21 mouse cellular contexts compared by ENCODE assay signal in genomic region chr11:72130905-72131304, GRCm38 (mm10). TPM values are rescaled to one million over a fixed set of nuclear protein-coding genes. Genes with fewer than 3 reads are reported as not detected.
DNase-seq lines count a peak whose midpoint lies in the region; ATAC-seq and TF ChIP-seq lines count a peak whose summit lies in the region.
"Had no signal": no experiment of that assay in that cellular context is flagged by ENCODE, and none has a peak within 500 bp of the region (broad histone marks: within the 10 kb centered on the region; RNA-seq: fewer than 3 reads in every experiment).

No protein-coding gene starts in this region.

- peak overlapping the region; percentile 89; the same call in 1 of the 2 replicates for H3K27ac ChIP-seq in heart, embryonic 13.5 days (replicated peaks)
- H3K27ac ChIP-seq in kidney, adult 2 months (ENCODE audit: insufficient read depth, low read depth, low read length), result peak overlapping the region; percentile 43; the same call in 1 of the 2 replicates
- no peak overlapping the region for H3K27ac ChIP-seq in kidney, embryonic 16.5 days (ENCODE audit: low read length)
- H3K27ac ChIP-seq in stomach, embryonic 16.5 days (ENCODE audit: low read length), result 0 out of 2 replicates have a peak overlapping the region, but pooled peaks have one; percentile 56
- H3K27ac ChIP-seq in stomach, postnatal 0 days (replicated peaks), result no peak overlapping the region; the same call in 1 of the 2 replicates
- H3K27ac ChIP-seq: embryonic facial prominence, embryonic 12.5 days; limb, embryonic 10.5 days; limb, embryonic 15.5 days; liver, embryonic 13.5 days; macrophage; midbrain, embryonic 13.5 days; neural tube, embryonic 13.5 days had no signal

- ATAC-seq in heart, embryonic 13.5 days (ENCODE audit: extremely low read depth, insufficient number of reproducible peaks, low FRiP score, low TSS enrichment), result no peak
- ATAC-seq in kidney, embryonic 16.5 days (ENCODE audit: low FRiP score, low TSS enrichment), result no peak
- ATAC-seq in stomach, embryonic 16.5 days (ENCODE audit: insufficient read depth, low FRiP score), result no peak
- ATAC-seq in stomach, postnatal 0 days (ENCODE audit: low FRiP score, low TSS enrichment), result no peak
- ATAC-seq: activated CD4-positive, CD25-positive, alpha-beta regulatory T cell, adult 4 months; hindbrain, embryonic 16.5 days; midbrain, embryonic 13.5 days had no signal

- peak overlapping the region; percentile 52; the same call in 1 of the 2 replicates for H3K9ac ChIP-seq in heart, embryonic 13.5 days
- H3K9ac ChIP-seq in kidney, embryonic 16.5 days (replicated peaks; ENCODE audit: low read length), result no peak overlapping the region
- no peak overlapping the region for H3K9ac ChIP-seq in stomach, embryonic 16.5 days (ENCODE audit: low read length)
- H3K9ac ChIP-seq in stomach, postnatal 0 days (ENCODE audit: low read length), result no peak overlapping the region
- H3K9ac ChIP-seq: embryonic facial prominence, embryonic 12.5 days; limb, embryonic 15.5 days; liver, embryonic 13.5 days; midbrain, embryonic 13.5 days; neural tube, embryonic 13.5 days had no signal

- TF ChIP-seq EP300 in stomach, postnatal 0 days (optimal IDR thresholded peaks at IDR 0.05), result no peak

- peaks cover 50% of the 10 kb centered on the region for H3K4me1 ChIP-seq in heart, embryonic 13.5 days
- H3K4me1 ChIP-seq in kidney, adult 2 months (ENCODE audit: control insufficient read depth, insufficient read depth, low read length), result peaks cover 3% of the 10 kb centered on the region; the same call in 1 of the 2 replicates
- H3K4me1 ChIP-seq in kidney, embryonic 16.5 days (ENCODE audit: insufficient read depth, low read length), result peaks cover 18% of the 10 kb centered on the region
- peaks cover 32% of the 10 kb centered on the region for H3K4me1 ChIP-seq in stomach, embryonic 16.5 days (ENCODE audit: control insufficient read depth, insufficient read depth, low read length)
- peaks cover 17% of the 10 kb centered on the region for H3K4me1 ChIP-seq in stomach, postnatal 0 days (replicated peaks; ENCODE audit: control insufficient read depth, insufficient read depth)
- H3K4me1 ChIP-seq: liver, embryonic 13.5 days had no signal

- H3K4me2 ChIP-seq in heart, embryonic 13.5 days, result no peak overlapping the region
- H3K4me2 ChIP-seq in kidney, embryonic 16.5 days (replicated peaks; ENCODE audit: low read depth, low read length), result no peak overlapping the region
- H3K4me2 ChIP-seq in stomach, embryonic 16.5 days (ENCODE audit: low read depth, low read length), result no peak overlapping the region
- no peak overlapping the region for H3K4me2 ChIP-seq in stomach, postnatal 0 days (replicated peaks; ENCODE audit: low read depth)
- H3K4me2 ChIP-seq: limb, embryonic 15.5 days; midbrain, embryonic 13.5 days; neural tube, embryonic 13.5 days had no signal

- no peak for TF ChIP-seq POLR2A in kidney, adult 2 months (IDR thresholded peaks at IDR 0.05; ENCODE audit: low read depth, low read length)

- H3K27me3 ChIP-seq in heart, embryonic 13.5 days (replicated peaks), result peaks cover 33% of the 10 kb centered on the region
- H3K27me3 ChIP-seq in kidney, adult 2 months (replicated peaks; ENCODE audit: control insufficient read depth, insufficient read depth, low read length), result no peaks in the 10 kb centered on the region
- H3K27me3 ChIP-seq in kidney, embryonic 16.5 days (ENCODE audit: insufficient read depth, low read length), result peaks cover 32% of the 10 kb centered on the region
- peaks cover 14% of the 10 kb centered on the region for H3K27me3 ChIP-seq in stomach, embryonic 16.5 days (ENCODE audit: control insufficient read depth, insufficient read depth, low read length)
- H3K27me3 ChIP-seq in stomach, postnatal 0 days (ENCODE audit: control insufficient read depth, insufficient read depth, low read length), result no peaks in the 10 kb centered on the region

- TF ChIP-seq CTCF in kidney, adult 2 months (conservative IDR thresholded peaks at IDR 0.05; ENCODE audit: insufficient read depth, insufficient read length, low read depth, low read length), result no peak
- TF ChIP-seq CTCF in stomach, postnatal 0 days (IDR thresholded peaks at IDR 0.05; ENCODE audit: low read depth), result no peak

- DNase-seq in cerebellum, adult 9-10 months, result peak; percentile 58
- no peak for DNase-seq in cerebellum, postnatal 25 days
- no peak for DNase-seq in heart, postnatal 4 days
- DNase-seq in kidney, adult 2 months, result no peak
- no peak for DNase-seq in stomach, postnatal 0 days (ENCODE audit: low spot score)
- DNase-seq: embryo, embryonic 11 days; gastrocnemius, postnatal 25 days; liver, embryonic 13.5 days; lung, adult 18-20 months had no signal

- 83% methylated on average over 3 of the region's 3 CpGs for WGBS in heart, embryonic 13.5 days
- WGBS in kidney, adult 2 months, result 81% methylated on average over 3 of the region's 3 CpGs
- 86% methylated on average over 3 of the region's 3 CpGs for WGBS in kidney, embryonic 16.5 days
- 83% methylated on average over 3 of the region's 3 CpGs for WGBS in stomach, embryonic 16.5 days
- 68% methylated on average over 3 of the region's 3 CpGs for WGBS in stomach, postnatal 0 days

- no peaks in the 10 kb centered on the region for H3K9me3 ChIP-seq in heart, embryonic 13.5 days
- H3K9me3 ChIP-seq in kidney, embryonic 16.5 days (ENCODE audit: low read length), result no peaks in the 10 kb centered on the region
- H3K9me3 ChIP-seq in stomach, embryonic 16.5 days (replicated peaks; ENCODE audit: control insufficient read depth, low read length), result no peaks in the 10 kb centered on the region
- H3K9me3 ChIP-seq in stomach, postnatal 0 days (ENCODE audit: control insufficient read depth, low read length), result no peaks in the 10 kb centered on the region
- H3K9me3 ChIP-seq: embryonic facial prominence, embryonic 12.5 days; limb, embryonic 10.5 days; limb, embryonic 15.5 days; liver, embryonic 13.5 days; midbrain, embryonic 13.5 days; neural tube, embryonic 13.5 days had no signal

- H3K36me3 ChIP-seq in heart, embryonic 13.5 days, result no peaks in the 10 kb centered on the region
- no peaks in the 10 kb centered on the region for H3K36me3 ChIP-seq in kidney, adult 2 months (ENCODE audit: control insufficient read depth, insufficient read depth, low read length)
- no peaks in the 10 kb centered on the region for H3K36me3 ChIP-seq in kidney, embryonic 16.5 days (ENCODE audit: insufficient read depth, low read length)
- H3K36me3 ChIP-seq in stomach, embryonic 16.5 days (ENCODE audit: control insufficient read depth, insufficient read depth, low read length), result no peaks in the 10 kb centered on the region
- no peaks in the 10 kb centered on the region for H3K36me3 ChIP-seq in stomach, postnatal 0 days (ENCODE audit: control insufficient read depth, insufficient read depth, low read length)
- H3K36me3 ChIP-seq: embryonic facial prominence, embryonic 12.5 days; limb, embryonic 10.5 days; limb, embryonic 15.5 days; liver, embryonic 13.5 days; midbrain, embryonic 13.5 days; neural tube, embryonic 13.5 days had no signal

- H3K4me3 ChIP-seq in heart, embryonic 13.5 days, result no peak overlapping the region
- H3K4me3 ChIP-seq in kidney, adult 2 months (ENCODE audit: insufficient read depth, low read depth, low read length), result no peak overlapping the region
- H3K4me3 ChIP-seq in kidney, embryonic 16.5 days (ENCODE audit: low read length), result no peak overlapping the region
- no peak overlapping the region for H3K4me3 ChIP-seq in stomach, embryonic 16.5 days (replicated peaks; ENCODE audit: low read length)
- no peak overlapping the region for H3K4me3 ChIP-seq in stomach, postnatal 0 days (ENCODE audit: low read depth, low read length)
- H3K4me3 ChIP-seq: embryonic facial prominence, embryonic 12.5 days; limb, embryonic 10.5 days; limb, embryonic 15.5 days; liver, embryonic 13.5 days; midbrain, embryonic 13.5 days; neural tube, embryonic 13.5 days had no signal

RNA-seq across cellular contexts. Expression of gene Pitpnm3, which starts 4.7 kb away (rescaled TPM):
- 0.10 and 0.12 TPM in 2 replicates for polyA plus RNA-seq in heart, embryonic 13.5 days (2015; fragmentation: Nextera tagmentation; extraction: Ambion mirVana)
- 1 to 10 TPM; 1.7 TPM for total RNA-seq in heart, postnatal 4 days (2021)
- polyA plus RNA-seq in kidney, adult 2 months (2012; rRNA removed), result 4.7 and 5.5 TPM in 2 replicates
- 0.15 and 0.16 TPM in 2 replicates for polyA plus RNA-seq in kidney, embryonic 16.5 days (2015; fragmentation: Nextera tagmentation; extraction: Ambion mirVana)
- polyA plus RNA-seq in stomach, embryonic 16.5 days (2015; fragmentation: Nextera tagmentation; extraction: Ambion mirVana), result 0.63 and 1.0 TPM in 2 replicates
- 1.2 and 1.3 TPM in 2 replicates for polyA plus RNA-seq in stomach, postnatal 0 days (2015; fragmentation: Nextera tagmentation; extraction: Ambion mirVana)
- total RNA-seq: megakaryocyte-erythroid progenitor cell, adult 5-6 weeks had no signal
- polyA plus RNA-seq: activated CD4-positive, CD25-positive, alpha-beta regulatory T cell, adult 4 months; macrophage had no signal

Comparison
In these comparisons a context has a peak if more than half of its experiments do, and no peak if none do; other contexts are left out.
1. H3K27ac ChIP-seq: peak in heart, embryonic 13.5 days (single experiment), kidney, adult 2 months (single experiment) and stomach, embryonic 16.5 days (single experiment); none in kidney, embryonic 16.5 days (single experiment) and stomach, postnatal 0 days (single experiment).